Mouse (Mus musculus) activated CD4-positive, CD25-positive, alpha-beta regulatory T cell, adult 4 months (primary cell): ENCODE results near the gene Atp8b3. TPM values are rescaled to one million over a fixed set of nuclear protein-coding genes. Genes with fewer than 3 reads are reported as not detected.

ENCODE experiments used
- ATAC-seq: one replicate; pipeline ENCODE4 v1.8.0; 2017
- polyA plus RNA-seq, 2 experiments: library from polyadenylated mRNA; unstranded; fragments of 100-300 nt; shearing (Covaris generic); gene quantifications; one replicate each; pipeline ENCODE4 v1.2.1; 2017

Atp8b3 gene
- polyA plus RNA-seq, 2 experiments from 2014 or later = not detected

DNA sequence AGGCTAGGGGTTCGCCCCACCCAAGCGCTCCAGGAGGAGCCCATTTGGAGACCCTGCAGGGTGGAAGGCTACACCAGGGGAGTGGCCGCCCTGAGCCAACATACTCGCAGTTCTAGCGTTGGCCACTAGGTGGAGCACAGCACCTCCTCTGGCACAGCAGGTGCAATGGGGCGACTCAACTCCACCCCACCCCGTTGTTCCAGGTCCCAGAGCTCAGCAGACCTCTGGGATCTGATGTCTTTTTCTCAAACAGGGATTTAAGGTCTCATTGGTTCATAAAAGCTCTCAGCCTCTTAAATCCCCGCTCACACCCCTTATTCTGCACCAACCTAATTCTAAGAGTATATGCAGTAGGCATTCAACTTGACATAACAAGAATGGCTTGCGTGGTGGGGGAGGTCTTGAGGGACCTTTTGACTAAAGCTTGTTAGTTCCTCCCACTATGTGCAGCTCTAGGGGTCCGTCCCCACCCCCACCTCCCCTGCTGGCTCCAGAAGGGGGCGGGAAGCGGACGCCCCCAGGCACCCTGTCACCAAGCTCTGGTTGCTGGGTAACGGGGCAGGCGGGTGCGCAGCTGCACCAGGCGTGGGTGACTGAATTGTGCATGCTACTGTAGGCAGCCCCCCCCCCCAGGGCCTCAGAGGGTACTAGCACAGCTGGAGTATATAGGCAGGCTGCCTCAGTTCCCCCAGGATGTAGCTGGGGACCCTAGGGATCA lies 27.6 kb upstream of the Atp8b3 start:
- ATAC-seq = peak; percentile 53

DNA sequence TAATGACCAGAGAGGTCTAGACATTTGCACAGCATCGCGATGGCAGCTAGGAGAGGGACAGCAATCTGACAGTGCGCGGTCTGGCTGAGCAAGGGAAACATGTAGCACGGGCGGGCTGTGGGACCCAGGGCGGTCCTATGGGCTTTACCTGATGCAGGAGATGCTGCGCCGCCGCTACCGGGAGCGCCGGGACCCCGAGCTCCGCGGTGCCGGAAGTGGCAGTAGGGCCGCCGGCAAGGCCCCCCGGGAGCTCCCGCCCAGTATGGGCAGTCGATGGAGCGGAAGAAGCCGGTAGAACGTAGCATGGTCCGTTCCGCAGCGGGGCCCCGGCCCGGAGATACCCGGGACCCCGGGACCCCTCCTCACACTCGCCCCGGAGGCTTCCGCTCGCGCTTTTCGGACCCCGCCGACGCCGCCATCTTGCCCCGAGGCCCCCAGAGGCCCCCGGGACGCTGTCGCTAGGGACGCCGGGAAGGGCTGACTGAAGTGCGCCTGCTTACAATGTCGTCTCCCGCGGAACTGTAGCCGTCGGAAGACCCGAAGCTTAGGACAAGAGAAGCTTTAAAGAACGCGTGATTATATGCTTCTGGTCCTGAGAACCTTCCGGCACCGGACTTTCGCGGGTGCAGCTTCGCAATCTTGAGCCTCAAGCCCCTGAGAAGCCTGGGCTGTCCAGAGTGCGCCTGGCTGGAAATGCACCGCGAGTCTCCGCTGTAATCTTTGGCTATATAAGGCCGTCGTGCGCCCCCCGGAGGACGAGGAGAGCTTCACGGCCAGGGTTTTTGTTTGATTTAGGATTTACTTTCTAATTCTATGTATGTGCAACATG lies 22.4 kb upstream of the Atp8b3 start, which contains the start of gene Rexo1:
Gene Rexo1 (minus strand): TSS at position 445 of the 829 bp plus-strand sequence.
- peak; percentile 84 for ATAC-seq

DNA sequence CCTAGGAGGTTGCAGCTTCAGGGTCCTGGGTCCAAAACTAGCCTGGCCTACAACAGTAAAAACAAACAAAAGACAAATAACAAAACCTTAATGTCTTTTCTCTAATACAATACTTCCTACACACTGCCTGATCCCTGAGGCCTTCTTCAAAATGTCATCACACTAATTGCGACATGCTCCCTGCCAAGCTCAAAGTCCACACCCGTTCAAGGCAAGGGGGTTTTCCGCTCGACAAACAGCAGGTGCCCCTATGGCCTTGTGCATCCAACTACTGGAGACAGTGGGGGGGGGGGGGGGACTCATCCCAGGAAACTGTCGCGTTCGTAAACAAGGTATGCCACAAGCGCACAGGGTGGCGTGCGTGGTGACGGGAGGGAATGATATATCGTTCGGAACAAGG lies 21.7 kb upstream of the Atp8b3 start:
- ATAC-seq = no peak

DNA sequence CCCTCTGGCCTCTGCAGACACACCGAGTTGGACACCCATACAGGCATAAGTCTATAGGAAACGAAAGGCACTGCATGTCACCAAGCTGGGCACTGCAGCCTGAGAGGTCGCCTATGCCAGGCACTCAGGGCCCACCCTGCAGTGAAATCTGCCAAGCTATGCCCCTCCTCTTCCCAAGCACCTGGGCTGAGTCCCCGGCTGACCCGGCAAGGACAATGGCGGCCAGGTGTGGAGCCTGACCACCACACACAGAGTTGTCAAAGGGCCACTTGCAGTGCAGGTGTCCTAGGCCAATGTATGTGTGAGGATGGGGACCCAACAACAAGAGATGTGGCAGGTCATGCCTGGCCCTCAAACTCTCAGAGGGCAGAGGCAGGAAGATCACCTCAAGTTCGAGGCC lies 20.5 kb upstream of the Atp8b3 start:
- ATAC-seq = no peak

DNA sequence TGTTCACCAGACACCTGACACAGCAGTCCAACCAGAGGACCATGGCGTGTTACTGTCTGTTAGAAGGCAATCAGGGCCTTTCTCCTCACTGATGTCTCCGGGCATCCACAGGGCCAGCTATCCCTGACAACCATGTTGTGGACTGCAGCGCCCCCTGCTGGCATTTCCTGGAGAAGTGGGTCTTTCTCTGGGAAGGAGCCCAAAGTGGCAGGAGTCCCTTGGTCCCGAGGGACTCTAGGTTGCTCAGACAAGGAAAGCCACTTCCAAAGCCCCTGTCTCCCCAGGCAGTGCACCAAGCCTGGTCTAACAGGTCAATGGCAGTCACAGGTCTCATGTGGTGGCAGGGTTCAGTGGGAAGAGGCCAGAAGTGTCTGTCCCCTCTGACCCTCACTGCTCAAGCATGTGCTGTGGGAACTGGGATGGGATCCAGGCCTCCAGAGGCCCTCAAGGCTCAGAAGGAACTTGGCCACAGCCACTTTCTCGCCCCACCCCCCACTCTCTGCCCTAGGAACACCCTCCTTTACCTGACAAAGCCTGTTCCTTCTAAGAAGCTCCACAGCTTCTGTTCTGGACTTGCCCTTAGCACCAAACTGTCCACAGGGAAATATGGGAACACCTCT lies 18.5 kb upstream of the Atp8b3 start:
- ATAC-seq = no peak

DNA sequence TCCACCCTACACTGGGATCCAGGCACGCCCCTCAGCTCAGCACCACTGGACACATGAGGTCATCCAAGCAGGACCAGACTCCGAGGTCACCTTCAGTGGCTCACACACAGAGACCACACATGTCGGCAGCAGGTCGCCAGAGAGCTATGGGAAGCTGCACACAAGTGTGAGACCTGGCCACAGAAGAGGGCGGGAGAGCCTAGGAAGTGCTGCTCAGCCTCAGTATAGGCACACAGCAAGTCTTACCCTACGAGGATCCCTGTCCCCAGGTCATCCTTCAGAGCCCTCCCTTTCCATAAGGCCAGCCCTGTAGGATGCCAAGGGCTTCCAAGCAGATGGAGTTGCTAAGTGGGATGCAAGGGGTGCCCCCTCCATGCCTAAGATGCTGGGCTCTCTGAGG lies 15.1 kb upstream of the Atp8b3 start:
- no peak for ATAC-seq

DNA sequence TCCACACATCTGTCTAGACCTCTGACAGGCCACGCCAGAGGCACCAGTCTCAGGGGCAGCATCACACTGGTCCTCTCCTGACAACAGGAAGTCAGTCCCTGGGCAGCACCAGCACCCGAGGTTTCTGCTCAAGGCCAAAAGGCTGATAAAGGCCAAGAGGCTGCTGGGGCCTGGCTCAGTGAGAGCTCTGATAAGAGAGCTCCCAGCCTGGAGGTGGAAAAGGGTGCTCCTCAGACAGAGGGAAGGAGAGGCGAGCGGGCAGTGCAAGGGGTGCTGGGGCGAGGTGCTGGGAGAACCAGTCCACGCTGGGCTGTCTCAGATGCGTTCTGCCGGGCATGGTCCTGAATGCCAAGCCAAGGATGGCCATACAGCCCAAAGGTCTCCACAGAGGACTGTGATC lies 14.7 kb upstream of the Atp8b3 start:
- ATAC-seq = no peak

DNA sequence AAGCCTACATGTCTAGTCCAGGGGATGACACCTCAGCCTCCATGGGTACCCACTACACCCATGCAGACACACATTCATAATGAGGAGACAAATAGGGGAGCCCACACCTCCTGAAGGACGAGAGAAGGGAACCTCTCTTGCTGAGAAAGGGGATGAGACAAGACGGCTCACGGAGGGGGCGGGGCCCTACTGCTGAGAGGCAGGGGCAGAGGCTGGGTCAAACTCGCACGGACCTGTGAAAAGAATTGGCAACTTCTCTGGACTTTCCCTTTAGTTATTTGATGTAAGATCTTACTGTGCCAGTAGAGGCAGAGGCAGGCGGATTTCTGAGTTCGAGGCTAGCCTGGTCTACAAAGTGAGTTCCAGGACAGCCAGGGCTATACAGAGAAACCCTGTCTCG lies 13.4 kb upstream of the Atp8b3 start:
- ATAC-seq = no peak

DNA sequence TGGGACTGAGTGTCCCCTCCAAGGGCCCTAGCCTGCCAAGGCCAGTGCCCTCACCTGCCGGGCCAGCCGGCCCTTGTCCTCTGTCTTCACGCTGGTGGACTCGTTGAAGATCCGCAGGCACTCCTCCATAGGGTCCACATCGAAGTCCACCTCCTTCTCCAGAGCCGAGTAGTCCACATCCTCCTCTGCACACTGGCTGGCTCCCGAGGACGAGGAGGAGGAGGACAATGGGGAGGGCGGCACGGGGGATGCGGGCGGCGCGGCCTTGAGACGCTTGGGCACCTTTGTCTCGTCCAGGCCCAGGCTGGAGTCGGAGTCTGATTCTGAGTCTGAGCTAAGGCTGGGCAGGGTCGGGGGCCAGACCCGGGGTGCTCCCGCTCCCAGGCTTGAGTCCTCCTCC lies 10.4 kb upstream of the Atp8b3 start:
- ATAC-seq = no peak

DNA sequence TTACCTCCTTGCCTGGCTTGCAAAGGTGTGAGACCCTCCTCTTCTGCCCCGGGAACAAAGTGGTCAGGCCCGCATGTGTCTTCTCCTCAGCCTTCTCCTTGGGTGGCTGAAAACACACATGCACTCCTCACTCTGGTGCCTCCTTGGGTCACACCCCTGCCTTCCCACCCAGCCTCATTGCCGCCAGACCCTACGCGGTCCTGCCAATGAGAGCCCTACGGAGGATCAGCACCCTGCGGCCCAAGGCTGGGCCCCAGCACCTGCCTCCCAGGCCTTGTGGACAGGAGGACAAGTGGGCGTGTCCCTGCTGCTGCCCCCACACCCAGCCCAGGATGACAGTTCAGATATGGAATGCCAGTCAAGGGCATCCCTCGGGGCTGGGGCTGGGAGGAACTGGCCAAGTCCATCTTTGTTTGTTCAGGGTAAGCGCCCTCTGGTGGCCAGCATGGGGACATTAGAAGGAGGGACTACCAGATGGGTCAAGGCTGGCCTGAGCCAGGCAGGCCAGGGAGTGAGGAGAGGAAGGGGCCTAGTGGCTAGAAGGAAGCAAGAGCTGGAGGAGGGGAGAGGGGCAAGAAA lies 9.6 kb upstream of the Atp8b3 start:
- no peak for ATAC-seq

DNA sequence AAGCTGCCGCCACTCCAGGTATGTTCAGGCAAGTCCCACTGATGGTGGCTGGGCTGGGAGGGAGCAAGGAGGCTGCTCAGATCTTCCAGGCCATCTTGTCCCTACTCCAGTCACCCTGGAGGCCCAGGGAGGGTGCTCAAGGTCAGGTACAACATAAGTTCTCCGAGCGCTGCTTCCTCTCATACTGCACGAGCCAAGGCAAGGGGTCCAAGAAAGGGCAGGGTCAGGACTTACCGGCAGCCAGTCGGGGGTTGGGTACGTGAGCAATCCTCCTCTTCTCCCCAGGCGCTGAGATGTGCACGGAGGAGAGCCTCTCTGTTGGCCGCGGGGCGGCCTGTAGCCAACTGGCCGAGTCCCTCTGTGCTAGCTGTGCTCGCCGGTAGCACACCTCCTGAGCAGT lies 8.6 kb upstream of the Atp8b3 start:
- ATAC-seq = no peak

DNA sequence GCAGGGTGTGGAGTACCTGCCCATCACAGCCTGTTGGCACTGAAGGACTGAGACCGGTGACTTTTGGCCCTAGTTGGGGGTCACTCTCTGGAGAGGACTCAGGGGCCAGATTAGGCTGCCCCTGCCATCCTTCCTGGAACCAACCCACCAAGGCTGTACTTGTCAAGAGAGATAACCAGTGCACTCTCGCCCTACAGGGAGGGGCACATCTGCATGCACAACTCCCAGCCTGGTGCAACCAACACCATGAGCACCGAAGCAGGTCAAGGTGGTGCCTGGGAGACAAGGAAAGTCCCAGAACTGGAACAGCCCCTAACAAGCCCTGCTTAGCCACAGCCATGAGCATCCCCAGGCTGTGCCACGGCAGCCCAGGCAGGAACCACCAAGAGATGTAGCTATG lies 8.0 kb upstream of the Atp8b3 start:
- ATAC-seq = no peak

DNA sequence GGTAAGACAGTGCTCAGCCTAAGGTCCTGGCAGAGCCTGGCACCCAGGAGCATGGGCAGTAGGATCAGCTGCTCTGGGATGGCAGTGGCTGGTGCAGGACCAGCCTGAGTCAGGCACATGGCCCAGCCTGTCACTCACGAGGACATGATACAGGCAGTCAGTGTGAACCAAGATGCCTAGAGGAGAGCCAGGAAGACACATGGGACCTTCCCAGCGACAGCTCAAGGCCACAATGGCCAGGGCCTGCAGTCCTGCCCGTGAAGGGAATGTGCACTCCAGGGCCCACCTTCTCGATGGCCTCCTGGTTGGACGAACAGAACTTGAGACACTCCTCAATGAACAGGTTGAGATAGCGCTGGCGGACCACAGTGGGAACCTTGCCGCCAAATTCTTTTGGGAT lies 6.7 kb upstream of the Atp8b3 start:
- ATAC-seq = no peak

DNA sequence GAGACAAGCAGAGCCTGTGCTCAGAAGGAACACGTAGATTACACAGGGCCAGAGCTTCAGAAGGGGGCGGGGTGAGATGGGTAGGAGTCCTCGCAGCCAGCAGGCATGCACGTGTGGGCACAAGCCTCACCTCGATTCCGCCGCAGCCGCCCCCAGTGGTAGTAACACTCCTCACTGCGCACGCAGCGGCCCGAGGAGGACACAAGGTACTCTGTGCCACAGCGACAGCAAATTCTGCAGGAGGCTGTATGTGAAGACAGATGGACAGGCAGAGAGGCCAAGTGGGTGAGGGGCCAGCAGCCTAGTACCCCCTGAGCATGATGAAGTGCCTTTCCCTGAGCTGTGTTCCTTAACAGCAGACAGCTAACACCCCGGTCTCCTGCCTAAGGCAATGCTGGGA lies 4.9 kb upstream of the Atp8b3 start:
- ATAC-seq = no peak

DNA sequence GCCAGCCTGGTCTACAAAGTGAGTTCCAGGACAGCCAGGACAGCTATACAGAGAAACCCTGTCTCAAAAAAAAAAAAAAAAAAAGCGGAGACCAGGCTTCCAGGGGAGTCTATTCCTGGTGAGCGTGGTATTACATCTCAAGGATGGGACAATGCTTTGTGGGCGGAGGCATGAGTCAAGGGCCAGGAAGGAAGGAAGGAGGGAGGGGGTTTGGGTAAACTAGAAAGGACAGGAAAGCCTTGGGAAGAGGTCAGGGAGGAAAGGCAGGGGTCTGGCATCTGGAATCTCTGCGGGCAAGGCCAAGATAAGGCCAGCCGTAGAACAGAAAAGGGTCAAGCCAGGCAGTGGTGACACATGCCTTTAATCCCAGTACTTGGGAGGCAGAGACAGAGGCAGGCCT lies 569 bp upstream of the Atp8b3 start:
- ATAC-seq = no peak

DNA sequence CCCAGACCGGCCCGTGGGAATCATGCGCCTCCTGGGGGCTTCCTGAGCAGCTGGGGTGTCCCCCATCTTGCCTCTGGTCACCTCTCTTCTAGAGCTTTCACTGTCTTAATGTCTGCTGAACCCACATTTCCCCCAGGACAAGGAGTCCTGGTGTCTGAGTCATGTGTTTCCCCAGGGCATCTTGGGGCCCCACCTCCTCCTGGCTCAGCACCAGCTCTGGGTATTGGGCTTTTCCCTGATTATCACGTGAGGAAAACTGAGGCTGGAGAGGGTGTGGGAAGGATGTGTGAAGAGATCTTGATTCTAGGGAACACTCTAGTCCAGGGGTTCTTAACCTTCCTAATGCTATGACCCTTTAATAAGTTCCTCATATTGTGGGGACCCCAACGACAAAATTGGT lies 744 bp downstream of the Atp8b3 start:
- ATAC-seq = no peak

DNA sequence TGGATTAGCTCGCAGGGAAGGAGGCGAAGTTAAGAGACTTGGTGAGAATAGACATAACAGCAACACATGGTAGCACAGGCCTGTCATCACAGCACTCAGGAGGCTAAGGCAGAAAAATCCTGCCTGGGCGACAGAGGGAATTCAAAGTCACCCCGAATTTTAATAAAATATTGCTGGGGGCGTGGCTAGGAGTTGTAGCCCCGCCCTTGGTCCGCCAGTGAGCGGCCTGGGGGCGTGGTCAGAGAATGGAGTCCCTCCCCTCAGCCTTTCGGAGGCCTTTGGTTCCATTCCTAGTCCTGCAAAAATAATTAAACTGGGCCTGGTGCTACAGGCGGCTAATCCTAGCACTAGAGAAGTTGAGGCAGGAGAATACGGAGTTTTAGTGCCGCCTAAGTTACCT lies 3.2 kb downstream of the Atp8b3 start:
- ATAC-seq = no peak

DNA sequence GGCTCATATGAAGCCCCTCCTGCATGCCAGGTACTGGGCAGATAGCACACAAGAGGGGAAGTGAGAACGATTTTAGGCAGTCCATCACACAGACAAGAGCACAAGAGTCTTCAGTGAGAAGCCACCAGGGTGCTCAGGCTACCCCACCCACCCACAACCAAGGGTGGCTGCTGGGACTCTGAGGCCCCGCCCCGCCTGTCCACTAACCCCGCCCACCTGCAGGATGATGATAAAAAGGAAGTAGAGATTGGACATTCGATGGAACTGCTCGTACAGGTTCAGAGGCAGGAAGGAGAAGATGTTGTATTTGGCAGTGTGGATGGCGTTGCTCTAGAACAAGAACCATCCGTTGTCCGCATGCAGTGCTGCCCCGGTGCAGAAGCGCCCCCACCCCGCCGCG lies 3.9 kb downstream of the Atp8b3 start:
- ATAC-seq = no peak

DNA sequence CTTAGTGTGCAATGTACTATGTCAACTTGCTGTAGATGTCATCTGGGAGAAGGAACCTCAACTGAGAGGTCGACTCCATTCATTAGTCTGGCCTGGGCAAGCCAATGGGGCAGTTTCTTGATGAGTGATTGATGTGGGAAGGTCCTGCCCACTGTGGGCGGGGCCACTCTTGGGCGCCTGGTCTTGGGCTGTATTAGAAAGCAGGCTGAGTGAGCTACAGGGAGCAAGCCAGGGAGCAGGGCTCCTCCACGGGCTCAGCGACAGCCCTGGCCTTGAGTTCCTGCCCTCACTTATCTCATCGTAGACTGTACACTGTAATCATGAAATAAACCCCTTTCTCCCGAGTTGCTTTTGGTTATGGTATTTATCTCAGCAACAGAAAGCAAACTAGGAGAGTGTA lies 5.2 kb downstream of the Atp8b3 start:
- ATAC-seq = no peak

DNA sequence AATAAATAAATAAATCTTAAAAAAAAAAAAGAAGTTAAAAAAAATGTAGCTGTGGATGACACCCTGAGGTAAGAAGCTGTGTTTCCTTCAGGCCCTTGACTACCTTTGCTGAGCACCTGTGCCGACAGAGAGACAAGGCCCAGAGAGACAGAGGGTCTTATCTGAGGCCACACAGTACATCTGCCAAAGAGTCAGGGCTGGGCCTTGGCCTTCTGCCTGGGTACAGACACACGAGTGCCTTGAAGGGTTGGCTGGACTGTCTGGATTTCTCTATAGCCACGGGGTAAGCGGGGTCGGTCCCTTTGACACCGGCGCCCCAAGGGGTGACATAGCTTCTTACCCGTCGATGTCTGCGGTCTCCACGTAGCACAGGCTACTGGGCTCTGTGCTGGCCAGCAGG lies 6.1 kb downstream of the Atp8b3 start:
- ATAC-seq = no peak

DNA sequence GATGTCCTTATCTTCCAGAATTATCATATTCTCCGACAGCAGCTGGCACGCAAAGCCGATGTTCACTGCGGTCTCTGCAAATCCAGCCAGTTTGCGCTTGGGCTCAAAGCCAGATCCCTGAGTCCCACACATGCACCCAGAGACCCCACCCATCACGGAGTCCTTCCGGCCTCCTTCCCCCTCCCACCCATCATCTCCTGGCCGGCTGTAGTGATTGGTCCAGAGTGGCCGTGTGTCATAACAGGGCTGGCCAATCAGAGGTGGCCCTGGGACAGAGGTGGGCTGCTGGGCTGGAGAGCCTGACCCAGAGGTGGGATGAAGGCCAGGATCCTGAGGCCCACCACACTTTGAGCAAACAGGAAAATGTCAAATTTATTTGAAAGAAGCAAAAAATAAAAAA lies 12.8 kb downstream of the Atp8b3 start:
- ATAC-seq = no peak

DNA sequence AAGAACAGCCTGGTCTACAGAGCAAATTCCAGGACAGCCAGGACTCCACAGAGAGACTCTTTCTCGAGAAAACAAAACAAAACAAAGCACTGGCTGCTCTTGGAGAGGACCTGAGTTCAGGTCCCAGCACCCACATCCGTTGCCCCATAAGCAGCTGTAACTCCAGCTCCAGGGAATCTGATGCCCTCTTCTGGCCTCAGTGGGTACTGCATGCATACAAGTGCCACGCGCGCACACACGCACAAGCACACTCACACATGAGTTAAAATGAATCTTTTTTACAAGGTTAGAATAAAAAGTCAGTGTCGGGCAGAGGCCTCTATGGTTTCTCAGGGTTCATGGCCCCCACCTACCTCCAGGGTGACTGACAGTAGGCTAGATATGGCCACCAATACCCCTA lies 15.6 kb downstream of the Atp8b3 start:
- ATAC-seq = no peak

DNA sequence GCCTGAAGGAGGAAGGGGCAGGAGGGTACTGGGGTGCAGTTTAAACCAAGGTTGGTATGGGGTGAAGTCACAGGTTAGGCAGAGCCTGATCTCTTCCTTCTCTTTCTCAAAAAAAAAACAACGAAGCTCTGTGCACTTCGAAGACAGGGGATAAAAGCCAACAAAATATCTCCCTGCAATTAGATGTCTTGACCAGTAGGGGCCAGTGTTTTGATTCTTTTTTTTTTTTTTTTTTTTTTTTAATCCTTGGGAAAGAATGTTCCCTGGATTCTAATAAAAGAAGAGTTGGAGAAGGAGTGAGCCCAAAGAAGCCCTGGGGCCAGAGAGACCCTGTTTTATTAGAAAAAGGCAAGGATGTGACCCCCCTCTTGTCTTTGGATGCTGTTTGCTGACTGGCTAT lies 19.6 kb downstream of the Atp8b3 start:
- ATAC-seq = no peak

DNA sequence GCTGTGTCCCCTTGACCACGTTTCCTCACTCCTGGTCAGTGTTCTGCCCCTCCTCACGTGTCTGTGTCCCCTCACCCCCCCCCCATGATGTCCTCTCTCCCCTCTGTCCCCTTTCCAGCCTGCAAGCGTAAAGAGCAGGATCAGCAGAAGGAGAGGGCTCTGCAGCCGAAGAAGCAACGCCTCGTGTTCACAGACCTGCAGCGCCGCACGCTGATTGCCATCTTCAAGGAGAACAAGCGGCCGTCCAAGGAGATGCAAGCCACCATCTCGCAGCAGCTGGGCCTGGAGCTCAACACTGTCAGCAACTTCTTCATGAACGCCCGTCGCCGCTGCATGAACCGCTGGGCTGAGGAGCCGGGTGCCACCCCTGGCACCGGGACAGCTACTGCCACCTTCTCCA lies 25.2 kb downstream of the Atp8b3 start:
- ATAC-seq = no peak
